In genomic region chr1:86294472-86294871, GRCm38 (mm10) we compare ENCODE assay signal across 11 mouse cellular contexts. TPM values are rescaled to one million over a fixed set of nuclear protein-coding genes. Genes with fewer than 3 reads are reported as not detected.
A peak's percentile ranks its signal among the peaks of the same experiment; 100 is the strongest.
DNase-seq lines count a peak whose midpoint lies in the region; ATAC-seq lines count a peak whose summit lies in the region.
"Had no signal": no experiment of that assay in that cellular context is flagged by ENCODE, and none has a peak within 500 bp of the region (broad histone marks: within the 10 kb centered on the region; RNA-seq: fewer than 3 reads in every experiment).

No protein-coding gene starts in this region.

- H3K4me1 ChIP-seq in heart, embryonic 11.5 days (ENCODE audit: control insufficient read depth, insufficient read depth, low read length), result peaks cover 10% of the 10 kb centered on the region
- H3K4me1 ChIP-seq in intestine, embryonic 16.5 days (ENCODE audit: control insufficient read depth, insufficient read depth, low read length), result no peaks in the 10 kb centered on the region; the same call in 1 of the 2 replicates

- no peaks in the 10 kb centered on the region for H3K9me3 ChIP-seq in heart, embryonic 11.5 days (replicated peaks; ENCODE audit: control insufficient read depth, low read length)
- no peaks in the 10 kb centered on the region for H3K9me3 ChIP-seq in intestine, embryonic 16.5 days (ENCODE audit: control insufficient read depth, low read length)
- H3K9me3 ChIP-seq: heart, embryonic 13.5 days; liver, embryonic 13.5 days had no signal

- WGBS in heart, embryonic 11.5 days (ENCODE audit: insufficient replicate concordance), result 41% methylated on average over 4 of the region's 4 CpGs
- 49% methylated on average over 4 of the region's 4 CpGs for WGBS in intestine, embryonic 16.5 days

- no peak; the same call in 1 of the 2 replicates for ATAC-seq in heart, embryonic 11.5 days (replicated peaks; ENCODE audit: insufficient number of reproducible peaks, low FRiP score, low TSS enrichment)
- peak; percentile 49 for ATAC-seq in intestine, embryonic 16.5 days
- ATAC-seq in neutrophil, adult 5-6 weeks (ENCODE audit: extremely low read depth, insufficient number of reproducible peaks, low FRiP score, poor library complexity, severe bottlenecking), result 0 out of 2 replicates have a peak, but pooled peaks have one; percentile 9

- H3K9ac ChIP-seq in heart, embryonic 11.5 days (ENCODE audit: low read depth, low read length), result peak overlapping the region; percentile 54
- H3K9ac ChIP-seq in intestine, embryonic 16.5 days (ENCODE audit: low read depth, low read length), result no peak overlapping the region
- H3K9ac ChIP-seq: heart, embryonic 13.5 days; liver, embryonic 13.5 days had no signal

- no peak overlapping the region for H3K27ac ChIP-seq in heart, embryonic 11.5 days (ENCODE audit: low read depth, low read length)
- H3K27ac ChIP-seq in intestine, embryonic 16.5 days (ENCODE audit: low read length), result no peak overlapping the region
- H3K27ac ChIP-seq: heart, embryonic 13.5 days; liver, embryonic 13.5 days had no signal

- H3K36me3 ChIP-seq in heart, embryonic 11.5 days (ENCODE audit: control insufficient read depth, insufficient read depth, low read length), result no peaks in the 10 kb centered on the region
- no peaks in the 10 kb centered on the region for H3K36me3 ChIP-seq in intestine, embryonic 16.5 days (ENCODE audit: control insufficient read depth, insufficient read depth, low read length)
- H3K36me3 ChIP-seq: heart, embryonic 13.5 days; liver, embryonic 13.5 days had no signal

- no peak overlapping the region for H3K4me2 ChIP-seq in heart, embryonic 11.5 days
- H3K4me2 ChIP-seq in intestine, embryonic 16.5 days (ENCODE audit: low read depth, low read length), result no peak overlapping the region
- H3K4me2 ChIP-seq: heart, embryonic 13.5 days; liver, embryonic 13.5 days had no signal

- intact Hi-C loops in heart, postnatal 25 days (cut with DNase I), result no loop called here

- no peak overlapping the region for H3K4me3 ChIP-seq in heart, embryonic 11.5 days (ENCODE audit: low read depth, low read length)
- H3K4me3 ChIP-seq in intestine, embryonic 16.5 days (ENCODE audit: low read length), result no peak overlapping the region
- H3K4me3 ChIP-seq: heart, embryonic 13.5 days; liver, embryonic 13.5 days had no signal

- no peak for DNase-seq in heart, postnatal 25 days (ENCODE audit: low spot score)
- peak; percentile 20 for DNase-seq in right cerebral cortex, postnatal 4 days
- no peak for DNase-seq in right cerebral cortex, postnatal 14 days
- DNase-seq in lung, adult 18-20 months, result no peak
- DNase-seq in thymus, adult 18-20 months, result no peak
- DNase-seq: cerebellum, adult 11-12 months; liver, embryonic 13.5 days had no signal

- H3K27me3 ChIP-seq in heart, embryonic 11.5 days (ENCODE audit: control insufficient read depth, insufficient read depth, low read length), result no peaks in the 10 kb centered on the region; the same call in 1 of the 2 replicates
- H3K27me3 ChIP-seq in intestine, embryonic 16.5 days (replicated peaks; ENCODE audit: control insufficient read depth, insufficient read depth, low read length), result no peaks in the 10 kb centered on the region
- H3K27me3 ChIP-seq: heart, embryonic 13.5 days; liver, embryonic 13.5 days had no signal

RNA-seq across cellular contexts. Expression of gene B3gnt7, which starts 8.2 kb away (rescaled TPM):
- 7.0 and 7.7 TPM in 2 replicates for polyA plus RNA-seq in heart, embryonic 11.5 days (2014; fragmentation: Nextera tagmentation; extraction: Ambion mirVana)
- under 1 TPM; 0.21 to 0.28 TPM for total RNA-seq in heart, postnatal 25 days (2021)
- 5.3 and 6.7 TPM in 2 replicates for polyA plus RNA-seq in intestine, embryonic 16.5 days (2015; fragmentation: Nextera tagmentation; extraction: Ambion mirVana)
- total RNA-seq in neutrophil, adult 5-6 weeks (2017), result 1.8 and 3.4 TPM in 2 replicates
